Mouse (Mus musculus) layer of hippocampus, adult 11-12 months (tissue): ENCODE measurements around the gene Hectd1.

Source experiments
- DNase-seq: peaks from one replicate; pipeline ENCODE4 v3.0.0; 2022; ENCODE audit warnings: low spot score

Hectd1 gene

DNA sequence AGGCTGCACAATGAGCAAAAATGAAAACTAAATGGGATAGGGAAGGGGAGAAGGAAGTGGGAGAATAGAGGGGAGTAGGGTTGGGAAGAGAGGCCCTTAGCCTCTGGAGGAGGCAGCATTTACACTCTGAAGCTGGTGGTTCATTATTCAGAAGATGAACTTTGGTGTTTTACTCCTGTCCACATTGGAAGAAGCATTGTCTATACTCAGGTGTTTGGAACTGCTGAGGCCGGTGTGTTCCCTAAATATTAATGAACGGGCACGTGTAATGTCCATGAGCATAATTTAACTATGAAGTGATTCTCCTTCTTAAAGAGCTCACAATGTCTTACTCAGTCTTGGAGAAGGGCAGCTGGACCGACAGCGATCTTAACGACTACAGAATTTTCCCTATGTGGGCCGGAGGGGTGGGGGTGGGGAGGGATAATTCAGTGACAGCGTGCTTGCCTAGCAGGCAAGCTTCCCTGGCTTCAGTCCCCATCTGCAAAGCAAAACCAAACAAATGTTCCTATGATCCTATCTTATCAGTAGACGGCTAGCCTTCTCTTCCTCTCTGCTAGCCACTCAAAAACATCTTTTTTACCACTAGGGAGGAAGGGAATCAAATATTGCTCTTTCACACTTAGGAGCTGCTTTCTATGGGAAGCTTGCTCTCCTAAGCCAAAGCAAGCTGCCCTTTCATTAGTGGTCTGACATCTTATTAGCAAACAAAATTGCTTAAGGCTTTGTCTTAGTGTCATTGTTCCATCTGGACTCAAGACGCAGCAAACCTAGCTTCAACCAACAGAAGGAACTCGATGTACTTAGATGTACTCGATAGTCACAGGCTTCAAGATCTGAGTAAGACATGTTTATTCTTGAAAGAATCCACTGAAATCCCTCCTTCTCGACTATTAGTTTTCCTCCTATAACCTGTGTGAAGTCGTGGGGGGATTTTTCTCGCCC is 14.5 kb upstream of the Hectd1 start:
- no peak for DNase-seq

DNA sequence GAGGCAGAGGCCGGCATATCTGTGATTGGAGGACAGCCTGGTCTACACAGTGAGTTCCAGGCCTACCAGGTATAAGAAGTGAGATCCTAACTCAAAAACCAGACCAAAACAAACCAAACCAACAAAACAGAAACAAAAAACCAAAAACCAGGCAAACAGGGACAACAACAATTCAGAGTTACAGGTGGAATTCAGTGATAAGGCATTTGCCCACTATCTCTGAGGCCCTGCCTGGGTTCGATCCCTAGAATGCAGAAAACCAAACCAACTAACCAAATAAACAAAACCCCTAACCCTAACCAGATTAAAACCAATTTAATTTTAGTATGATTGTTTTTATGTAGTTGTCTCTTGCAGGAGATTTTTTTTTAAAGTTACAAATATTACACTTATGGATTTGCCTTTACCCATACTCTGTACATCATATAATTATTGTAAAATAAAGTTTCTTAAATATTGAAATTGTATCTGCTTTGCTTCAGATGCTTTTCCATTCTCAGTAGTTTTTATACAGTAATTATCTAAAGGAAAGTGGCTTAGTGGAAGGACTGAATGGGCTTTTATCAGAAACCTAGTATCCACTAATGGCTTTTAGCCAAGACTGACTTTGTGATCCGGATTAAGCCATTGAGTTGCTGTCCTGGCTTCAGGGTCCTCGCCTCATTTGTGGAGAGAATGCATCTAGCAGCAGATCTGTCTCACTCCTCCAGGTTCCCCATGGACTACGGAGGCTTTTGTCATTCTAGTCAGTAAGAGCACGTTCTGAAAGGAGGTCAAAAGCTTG is 12.9 kb upstream of the Hectd1 start:
- no peak for DNase-seq

DNA sequence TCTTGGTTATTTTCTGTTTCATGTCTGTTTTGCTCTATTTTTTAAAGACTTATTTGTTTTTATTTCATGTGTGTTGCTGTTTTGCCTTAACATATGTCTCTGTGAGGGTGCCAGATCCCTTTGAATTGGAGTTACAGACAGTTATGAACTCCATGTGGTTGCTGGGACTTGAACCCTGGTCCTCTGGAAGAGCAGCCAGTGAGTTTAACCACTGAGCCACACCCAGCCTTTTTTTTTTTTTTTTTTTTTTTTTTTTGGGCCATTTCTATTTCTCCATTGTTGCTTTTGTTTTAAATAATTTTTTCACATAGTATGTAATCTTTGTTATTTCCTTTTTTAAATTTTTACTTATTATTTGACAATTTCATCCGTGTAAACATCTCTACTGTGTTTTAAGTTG is 10.5 kb upstream of the Hectd1 start:
- DNase-seq = no peak

DNA sequence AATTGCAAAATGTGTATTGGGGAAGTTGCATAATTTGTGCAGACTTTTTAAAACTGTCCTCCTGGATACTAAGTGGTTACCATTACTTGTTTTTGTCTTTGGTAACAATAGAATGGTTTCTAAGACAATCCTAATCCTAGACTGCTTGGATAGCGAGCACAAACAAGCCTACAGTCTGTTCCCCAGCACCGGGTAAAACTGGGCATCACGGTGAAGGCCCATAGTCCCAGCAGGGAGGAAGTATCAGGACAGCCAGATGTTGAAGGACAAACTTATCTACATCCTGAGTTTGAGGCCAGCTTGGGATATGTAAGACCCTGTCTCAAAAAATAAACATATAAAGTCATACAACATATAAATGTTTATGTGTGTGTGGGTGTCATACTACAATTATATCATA is 5.9 kb upstream of the Hectd1 start:
- DNase-seq = no peak

- no peak for DNase-seq
Measured at GRCm38 (mm10) chr12:51831931-51832330, 2.6 kb upstream of the Hectd1 start.

DNA sequence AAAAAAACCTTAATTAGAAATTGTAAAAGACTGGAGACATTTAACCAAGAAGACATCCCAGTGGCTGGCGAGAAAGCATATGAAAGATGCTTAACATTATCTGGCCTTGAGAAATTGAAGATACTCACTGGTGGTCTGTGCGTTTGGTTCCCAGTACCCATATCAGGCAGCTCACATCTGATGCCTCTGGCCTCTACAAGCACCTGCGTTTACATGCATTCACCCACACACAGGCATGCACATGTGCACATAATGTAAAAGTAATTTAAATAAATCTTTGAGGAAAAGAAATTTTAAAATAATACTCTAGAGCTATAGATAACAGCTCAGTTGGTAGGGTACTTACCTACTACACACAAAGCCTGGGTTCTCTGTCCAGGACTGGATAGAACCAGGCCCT is 2.0 kb upstream of the Hectd1 start:
- DNase-seq = no peak

- DNase-seq = no peak
Measured at GRCm38 (mm10) chr12:51830671-51831070, 1.3 kb upstream of the Hectd1 start.

- DNase-seq = no peak
Measured at GRCm38 (mm10) chr12:51830077-51830402, 704 bp upstream of the Hectd1 start.

DNA sequence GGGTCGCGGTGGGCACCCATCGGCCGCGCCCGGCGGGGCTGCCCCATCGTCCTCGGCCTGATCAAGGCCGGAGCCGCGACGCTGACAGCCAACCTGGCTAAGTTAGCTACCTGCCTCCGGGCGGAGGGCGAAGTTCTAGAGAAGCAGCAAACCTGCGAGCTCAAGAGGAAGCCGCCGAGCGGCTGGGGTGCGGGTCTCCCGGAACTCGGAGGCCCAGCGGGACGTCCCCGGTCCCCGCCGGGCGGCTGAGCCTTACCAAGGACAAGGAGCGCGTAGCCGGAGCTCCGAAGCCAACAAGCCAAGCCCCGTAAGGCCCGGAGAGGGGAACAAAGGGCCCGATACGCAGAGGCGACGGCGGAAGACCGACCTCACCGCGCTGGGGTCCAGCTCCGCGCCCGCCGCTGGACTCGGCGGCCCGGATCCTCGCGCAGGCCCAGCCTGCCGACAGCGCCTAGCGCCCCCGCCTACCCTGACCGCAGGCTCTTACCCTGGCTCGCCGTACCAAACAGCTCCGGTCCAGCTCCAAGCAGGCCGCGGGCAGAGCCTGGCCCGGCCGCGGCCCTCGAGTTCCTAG is 533 bp downstream of the Hectd1 start:
- DNase-seq = peak; percentile 18

DNA sequence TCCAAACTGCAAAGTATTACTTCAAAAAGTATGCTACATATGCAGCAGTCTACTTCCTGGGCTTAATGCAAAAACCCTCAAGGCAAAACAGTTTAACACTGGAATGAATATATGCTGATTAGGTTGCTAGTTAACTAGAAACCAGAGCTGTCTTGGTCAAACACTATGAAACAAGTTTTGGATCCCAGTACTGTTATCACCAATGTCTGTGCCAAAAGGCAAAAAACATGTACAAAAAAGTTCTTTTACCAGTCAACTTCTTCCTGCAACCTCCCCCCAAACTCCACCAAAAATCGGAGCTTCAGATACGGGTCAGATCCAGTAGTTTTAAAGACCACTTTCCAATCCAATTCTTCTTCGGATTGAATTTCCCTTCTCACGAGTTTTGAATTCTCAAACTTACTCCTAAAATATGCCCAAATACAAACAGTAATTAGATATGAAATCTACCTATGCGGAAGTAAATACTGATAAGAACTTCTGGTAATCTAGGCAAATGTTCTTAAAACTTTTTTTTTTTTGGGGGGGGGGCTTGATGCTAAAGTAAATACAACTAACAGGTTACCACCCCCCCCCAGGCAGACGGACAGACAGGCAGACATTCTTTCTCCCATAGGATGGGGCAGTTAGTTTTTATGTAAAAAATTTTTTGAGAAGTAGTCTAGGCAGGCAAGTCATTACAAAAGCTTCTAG is 1.2 kb downstream of the Hectd1 start:
- no peak for DNase-seq

DNA sequence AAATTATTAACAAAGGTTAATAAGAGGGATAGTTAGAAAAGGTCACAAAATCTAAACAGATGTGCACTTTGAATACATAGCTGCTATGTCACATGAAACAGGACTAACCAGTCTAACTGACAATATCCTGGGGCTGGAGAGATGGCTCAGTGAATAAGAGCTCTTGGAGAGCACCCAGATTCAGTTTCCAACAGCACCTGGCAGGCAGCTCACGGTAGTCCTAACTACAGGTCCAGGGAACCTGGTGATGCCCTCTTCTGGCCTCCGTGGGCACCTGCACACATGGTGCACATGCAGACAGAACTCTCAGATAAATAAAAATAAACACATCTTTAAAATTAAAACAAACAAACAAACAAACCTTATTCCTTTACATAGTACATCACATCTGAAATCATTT is 4.0 kb downstream of the Hectd1 start:
- no peak for DNase-seq

DNA sequence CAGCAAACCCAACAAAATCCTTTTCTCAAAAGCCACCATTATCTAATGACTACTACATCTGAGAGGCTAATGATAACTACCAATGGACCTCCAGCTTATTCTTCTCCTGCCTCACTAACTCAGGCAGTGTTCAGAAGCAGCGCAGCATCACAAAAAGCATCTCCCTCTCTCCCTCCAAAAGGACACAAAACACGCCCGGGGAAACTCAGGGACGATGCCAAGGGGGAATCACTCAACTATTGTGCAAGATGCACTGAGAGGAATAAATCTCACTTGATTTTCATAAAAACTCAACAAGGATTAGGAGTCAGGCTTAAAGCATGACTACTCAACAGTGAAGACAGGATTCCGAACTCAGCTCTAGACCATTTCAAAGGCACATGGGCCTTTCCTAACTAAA is 6.0 kb downstream of the Hectd1 start:
- no peak for DNase-seq

DNA sequence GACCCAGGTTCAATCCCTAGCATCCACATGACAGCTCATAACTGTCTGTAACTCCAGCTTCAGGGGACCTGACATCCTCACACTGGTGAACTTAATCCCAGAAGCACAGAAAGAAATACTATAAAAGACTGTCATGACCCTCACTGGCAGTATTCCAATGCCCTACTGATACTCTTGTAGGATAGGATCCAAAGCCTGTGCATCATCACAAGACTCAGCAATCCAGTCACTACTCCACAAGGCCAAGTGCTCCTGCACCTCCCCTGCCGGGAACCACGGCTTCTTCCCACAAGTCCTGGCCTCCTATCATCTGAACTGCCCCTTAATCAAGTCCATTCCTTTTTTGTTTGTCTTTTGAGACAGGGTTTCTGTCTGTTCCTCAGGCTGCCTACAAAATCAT is 6.5 kb downstream of the Hectd1 start:
- no peak for DNase-seq

DNA sequence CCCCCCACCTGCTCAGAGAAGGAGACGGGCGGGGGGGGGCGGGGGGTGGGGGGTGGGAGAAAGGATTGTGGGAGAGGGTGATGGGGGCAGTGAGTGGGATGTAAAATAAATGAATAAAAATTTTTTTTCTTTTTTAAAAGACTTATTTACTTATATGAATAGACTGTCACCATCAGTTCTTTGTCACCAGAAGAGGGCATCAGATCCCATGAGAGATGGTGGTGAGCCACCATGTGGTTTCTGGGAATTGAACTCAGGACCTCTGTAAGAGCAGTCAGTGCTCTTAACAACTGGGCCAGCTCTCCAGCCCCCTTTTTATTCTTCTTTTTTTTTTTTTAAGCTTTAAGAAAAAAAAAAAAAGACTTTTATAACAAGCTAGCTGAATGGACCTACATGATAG is 7.1 kb downstream of the Hectd1 start:
- DNase-seq = no peak

GRCm38 (mm10) chr12:51821256-51821655 is 8.1 kb downstream of the Hectd1 start:
- no peak for DNase-seq

DNA sequence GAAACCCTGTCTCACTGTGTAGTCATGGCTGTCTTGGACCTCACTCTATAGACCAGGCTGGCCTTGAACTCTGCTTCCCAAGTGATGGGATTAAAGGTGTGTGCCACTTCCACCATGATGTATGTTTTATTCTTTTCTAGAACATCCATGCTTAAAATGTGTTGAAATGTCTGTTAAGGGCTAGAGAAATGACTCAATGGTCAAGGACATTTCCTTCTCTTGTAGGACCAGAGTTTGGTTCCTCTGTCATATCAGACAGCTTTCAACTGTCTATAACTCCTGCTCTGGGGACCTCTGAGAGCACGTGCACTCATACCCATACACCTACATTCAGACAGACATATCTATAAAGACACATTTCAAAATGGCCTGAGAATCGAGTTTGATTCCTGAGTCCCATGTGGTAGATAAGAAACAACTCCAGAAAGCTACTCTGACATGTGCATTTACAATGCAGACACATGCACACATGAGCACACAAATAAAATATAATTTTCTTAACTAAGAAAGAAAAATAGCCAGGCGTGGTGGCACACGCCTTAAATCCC is 9.3 kb downstream of the Hectd1 start:
- DNase-seq = no peak

- no peak for DNase-seq
Measured at GRCm38 (mm10) chr12:51817815-51818613, 11.3 kb downstream of the Hectd1 start.

DNA sequence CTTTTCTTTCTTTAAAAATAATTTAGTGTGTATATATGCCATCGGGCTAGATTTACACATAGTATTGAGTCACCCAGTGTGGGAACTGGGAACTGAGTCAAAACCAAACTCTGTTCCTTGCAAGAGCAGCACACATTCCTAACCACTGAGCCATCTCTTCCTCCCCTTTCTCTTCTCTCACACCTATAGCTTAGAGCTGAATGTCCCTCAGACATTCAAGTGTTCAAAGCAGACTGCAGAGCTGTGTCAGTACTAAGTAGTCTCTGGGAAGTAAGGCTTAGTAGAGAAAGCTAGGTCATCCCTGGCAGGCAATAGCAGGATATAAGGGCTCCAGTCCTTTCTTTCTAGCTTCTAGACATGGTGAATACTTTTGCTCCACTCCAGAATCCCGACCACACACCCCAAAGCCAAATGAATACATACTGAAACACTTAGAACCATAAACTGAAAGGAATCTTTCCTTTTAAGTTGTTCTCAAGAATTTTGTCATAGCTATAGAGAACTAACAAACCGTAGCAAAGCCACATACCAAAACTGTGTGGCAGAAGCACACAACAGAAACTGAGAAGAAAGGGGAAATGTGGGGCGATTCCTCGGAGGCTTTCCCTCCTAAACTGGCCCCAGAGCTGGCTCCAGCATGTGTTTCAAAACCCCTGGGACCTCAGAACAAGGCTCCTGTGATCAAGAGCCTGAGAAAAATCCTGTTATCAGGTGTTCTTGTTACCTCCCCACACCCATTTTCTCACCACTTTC is 17.8 kb downstream of the Hectd1 start:
- no peak for DNase-seq

DNA sequence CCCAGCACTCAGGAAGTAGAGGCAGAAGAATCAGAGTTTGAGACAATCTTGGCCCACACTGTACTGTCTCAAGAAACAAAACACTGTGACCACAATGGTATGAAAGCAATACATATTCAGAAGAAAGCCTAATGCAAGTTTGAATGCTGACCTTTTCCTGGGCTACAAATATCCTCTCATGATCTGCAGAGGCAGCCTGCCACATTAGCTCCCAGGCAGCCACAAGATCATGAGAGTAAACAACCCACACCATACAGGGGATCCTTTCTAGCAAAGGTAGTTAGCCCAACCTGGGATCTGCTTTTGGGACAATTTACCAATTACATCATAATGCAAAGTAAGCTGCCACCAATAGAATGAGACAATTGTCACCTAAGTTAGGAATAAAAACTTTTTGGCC is 18.8 kb downstream of the Hectd1 start:
- DNase-seq = no peak

GRCm38 (mm10) chr12:51784842-51785241 is 44.5 kb downstream of the Hectd1 start:
- no peak for DNase-seq

DNA sequence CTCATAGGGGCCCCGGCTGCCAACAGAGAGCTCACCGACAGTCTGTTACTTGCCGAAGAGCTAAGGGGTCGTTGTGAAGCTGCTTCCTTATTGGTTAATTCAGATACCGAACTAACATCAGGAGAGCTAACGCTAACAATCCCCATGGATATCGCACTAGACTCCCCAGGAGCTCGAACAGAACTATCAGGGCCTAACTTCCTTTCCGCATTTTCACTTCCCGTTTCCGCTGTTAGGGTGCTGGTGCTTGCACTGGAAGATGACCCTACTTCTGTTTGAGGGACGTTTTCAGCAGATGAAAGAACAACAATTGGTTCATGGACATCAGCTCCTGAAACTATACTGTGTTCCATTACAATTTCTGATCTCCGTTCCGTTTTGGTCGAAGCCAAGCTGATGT is 60.6 kb downstream of the Hectd1 start:
- no peak for DNase-seq
